Comparison of ENCODE assay signal across 19 mouse cellular contexts in the genomic region with DNA sequence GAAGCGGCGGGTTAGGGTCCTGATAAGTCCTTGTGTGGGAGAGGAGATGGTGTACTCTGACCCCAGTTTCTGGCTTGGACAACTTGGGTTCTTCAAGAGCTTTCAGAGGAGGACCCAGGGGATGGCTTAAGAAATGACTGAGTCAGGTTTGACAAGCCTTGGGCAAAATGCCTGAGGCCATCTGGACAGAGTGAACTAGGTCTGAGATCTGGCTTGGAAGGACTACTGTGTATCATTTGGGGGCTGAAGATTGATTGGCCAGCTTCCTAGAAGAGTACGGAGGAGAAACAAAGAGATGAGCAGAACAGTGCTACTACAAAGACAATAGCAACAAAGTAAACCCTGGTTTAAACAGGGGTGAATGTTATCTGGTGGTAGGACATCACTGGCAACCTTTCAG. TPM values are rescaled to one million over a fixed set of nuclear protein-coding genes. Genes with fewer than 3 reads are reported as not detected.
DNase-seq lines count a peak whose midpoint lies in the region; ATAC-seq and TF ChIP-seq lines count a peak whose summit lies in the region.
"Had no signal": no experiment of that assay in that cellular context is flagged by ENCODE, and none has a peak within 500 bp of the region (broad histone marks: within the 10 kb centered on the region; RNA-seq: fewer than 3 reads in every experiment).

No protein-coding gene starts in this region.

- H3K4me3 ChIP-seq in heart, embryonic 10.5 days, result no peak overlapping the region
- H3K4me3 ChIP-seq in midbrain, postnatal 0 days (ENCODE audit: low read depth, low read length), result no peak overlapping the region
- H3K4me3 ChIP-seq in midbrain, embryonic 16.5 days (ENCODE audit: low read depth, low read length), result no peak overlapping the region
- H3K4me3 ChIP-seq: embryonic facial prominence, embryonic 12.5 days; forebrain, embryonic 13.5 days; liver, embryonic 12.5 days had no signal

- H3K36me3 ChIP-seq in heart, embryonic 10.5 days, result peaks cover 31% of the 10 kb centered on the region
- peaks cover 6% of the 10 kb centered on the region; the same call in 1 of the 2 replicates for H3K36me3 ChIP-seq in midbrain, postnatal 0 days (ENCODE audit: insufficient read depth, low read length)
- peaks cover 5% of the 10 kb centered on the region; the same call in 1 of the 2 replicates for H3K36me3 ChIP-seq in midbrain, embryonic 16.5 days (ENCODE audit: control insufficient read depth, insufficient read depth, low read length)

- H3K27ac ChIP-seq in heart, embryonic 10.5 days, result no peak overlapping the region
- no peak overlapping the region for H3K27ac ChIP-seq in midbrain, postnatal 0 days (ENCODE audit: low read depth, low read length)
- no peak overlapping the region for H3K27ac ChIP-seq in midbrain, embryonic 16.5 days (ENCODE audit: low read length)
- H3K27ac ChIP-seq: forebrain, embryonic 13.5 days; liver, embryonic 12.5 days had no signal

- no peak overlapping the region for H3K9ac ChIP-seq in midbrain, postnatal 0 days (replicated peaks; ENCODE audit: low read length, poor library complexity, severe bottlenecking)
- H3K9ac ChIP-seq in midbrain, embryonic 16.5 days (ENCODE audit: low read depth, low read length), result no peak overlapping the region
- H3K9ac ChIP-seq: embryonic facial prominence, embryonic 12.5 days; liver, embryonic 12.5 days had no signal

- H3K4me1 ChIP-seq in heart, embryonic 10.5 days, result peaks cover 46% of the 10 kb centered on the region
- peaks cover 4% of the 10 kb centered on the region for H3K4me1 ChIP-seq in midbrain, postnatal 0 days (ENCODE audit: insufficient read depth, low read length)
- H3K4me1 ChIP-seq in midbrain, embryonic 16.5 days (ENCODE audit: control insufficient read depth, insufficient read depth, low read length), result peaks cover 19% of the 10 kb centered on the region

- intact Hi-C loops in heart, postnatal 14 days (cut with DNase I), result no loop called here

- DNase-seq in cerebellum, adult 11-12 months, result peak; percentile 54
- no peak for DNase-seq in cerebellum, adult 8-10 months
- DNase-seq in heart, postnatal 14 days, result peak; percentile 42 to 61
- no peak for DNase-seq in heart, embryonic 10.5 days (ENCODE audit: low spot score)
- peak; percentile 63 for DNase-seq in midbrain, postnatal 0 days (ENCODE audit: low spot score)
- no peak for DNase-seq in ovary, postnatal 36 days (ENCODE audit: low spot score)
- no peak for DNase-seq in thymus, postnatal 4 days
- DNase-seq: layer of hippocampus, postnatal 36 days; lung, postnatal 10 days; thymus, adult 18-20 months had no signal

- H3K27me3 ChIP-seq in heart, embryonic 10.5 days (ENCODE audit: insufficient read depth, poor library complexity, severe bottlenecking), result peaks cover 56% of the 10 kb centered on the region
- H3K27me3 ChIP-seq in midbrain, postnatal 0 days (ENCODE audit: insufficient read depth, low read length), result peaks cover 20% of the 10 kb centered on the region; the same call in 1 of the 2 replicates
- peaks cover 28% of the 10 kb centered on the region for H3K27me3 ChIP-seq in midbrain, embryonic 16.5 days (ENCODE audit: control insufficient read depth, insufficient read depth, low read depth, low read length)

- no peak for TF ChIP-seq CTCF in midbrain, postnatal 0 days (IDR thresholded peaks at IDR 0.05)

- H3K4me2 ChIP-seq in midbrain, postnatal 0 days (ENCODE audit: low read depth, low read length, poor library complexity, severe bottlenecking), result no peak overlapping the region
- H3K4me2 ChIP-seq in midbrain, embryonic 16.5 days (ENCODE audit: low read length), result no peak overlapping the region
- H3K4me2 ChIP-seq: forebrain, embryonic 13.5 days; liver, embryonic 12.5 days had no signal

- 83% methylated on average over 3 of the region's 3 CpGs for WGBS in heart, embryonic 10.5 days
- 91% methylated on average over 3 of the region's 3 CpGs for WGBS in midbrain, postnatal 0 days
- 90% methylated on average over 3 of the region's 3 CpGs for WGBS in midbrain, embryonic 16.5 days

- ATAC-seq in midbrain, postnatal 0 days (ENCODE audit: low FRiP score), result no peak
- no peak for ATAC-seq in midbrain, embryonic 16.5 days
- ATAC-seq: forebrain, embryonic 13.5 days; inflammation-experienced regulatory T-cells, adult 6 months; liver, embryonic 12.5 days had no signal

- no peaks in the 10 kb centered on the region for H3K9me3 ChIP-seq in heart, embryonic 10.5 days
- no peaks in the 10 kb centered on the region for H3K9me3 ChIP-seq in midbrain, postnatal 0 days (ENCODE audit: low read length)
- no peaks in the 10 kb centered on the region for H3K9me3 ChIP-seq in midbrain, embryonic 16.5 days (replicated peaks; ENCODE audit: control insufficient read depth, low read length, poor library complexity, severe bottlenecking)
- H3K9me3 ChIP-seq: embryonic facial prominence, embryonic 12.5 days; forebrain, embryonic 13.5 days; limb, embryonic 10.5 days; liver, embryonic 12.5 days; midbrain, embryonic 10.5 days had no signal

RNA-seq across cellular contexts. Expression of a gene that starts 1.7 kb away (rescaled TPM):
- not detected for total RNA-seq in heart, postnatal 14 days (2021)
- not detected in 2 replicates for polyA plus RNA-seq in heart, embryonic 10.5 days (2016; fragmentation: Nextera tagmentation; extraction: Ambion mirVana)
- total RNA-seq in midbrain, postnatal 0 days (2014; rRNA removed), result 2.4 TPM in 1 of 2 replicates, not detected in the other
- polyA plus RNA-seq in midbrain, postnatal 0 days (2015; fragmentation: Nextera tagmentation; extraction: Ambion mirVana), result not detected in 2 replicates
- 0.30 TPM in 1 of 2 replicates, not detected in the other for polyA plus RNA-seq in midbrain, embryonic 16.5 days (2015; fragmentation: Nextera tagmentation; extraction: Ambion mirVana)
- total RNA-seq: granulocyte monocyte progenitor cell, adult 5-6 weeks; heart, postnatal 25 days; layer of hippocampus, postnatal 36 days had no signal
- polyA plus RNA-seq: embryonic facial prominence, embryonic 12.5 days; forebrain, embryonic 13.5 days; inflammation-experienced regulatory T-cells, adult 6 months; limb, embryonic 10.5 days had no signal

RNA-seq across cellular contexts. Expression of a gene that starts 2.5 kb away (rescaled TPM):
- total RNA-seq in heart, postnatal 14 days (2021), result under 1 TPM; 0.61 to 0.74 TPM
- 0.63 and 1.0 TPM in 2 replicates for polyA plus RNA-seq in heart, embryonic 10.5 days (2016; fragmentation: Nextera tagmentation; extraction: Ambion mirVana)
- not detected in 2 replicates for total RNA-seq in midbrain, postnatal 0 days (2014; rRNA removed)
- not detected in 2 replicates for polyA plus RNA-seq in midbrain, postnatal 0 days (2015; fragmentation: Nextera tagmentation; extraction: Ambion mirVana)
- 0.12 and 0.15 TPM in 2 replicates for polyA plus RNA-seq in midbrain, embryonic 16.5 days (2015; fragmentation: Nextera tagmentation; extraction: Ambion mirVana)
- total RNA-seq: granulocyte monocyte progenitor cell, adult 5-6 weeks; layer of hippocampus, postnatal 36 days had no signal
- polyA plus RNA-seq: inflammation-experienced regulatory T-cells, adult 6 months had no signal

RNA-seq across cellular contexts. Expression of a gene that starts 4.6 kb away (rescaled TPM):
- total RNA-seq in heart, postnatal 14 days (2021), result 10 to 100 TPM; 49.3 to 50.0 TPM
- polyA plus RNA-seq in heart, embryonic 10.5 days (2016; fragmentation: Nextera tagmentation; extraction: Ambion mirVana), result 192 and 290 TPM in 2 replicates
- 159 and 204 TPM in 2 replicates for total RNA-seq in midbrain, postnatal 0 days (2014; rRNA removed)
- 210 and 213 TPM in 2 replicates for polyA plus RNA-seq in midbrain, postnatal 0 days (2015; fragmentation: Nextera tagmentation; extraction: Ambion mirVana)
- 312 and 341 TPM in 2 replicates for polyA plus RNA-seq in midbrain, embryonic 16.5 days (2015; fragmentation: Nextera tagmentation; extraction: Ambion mirVana)

RNA-seq across cellular contexts. Expression of a gene that starts 13.2 kb away (rescaled TPM):
- total RNA-seq in heart, postnatal 14 days (2021), result not detected
- polyA plus RNA-seq in heart, embryonic 10.5 days (2016; fragmentation: Nextera tagmentation; extraction: Ambion mirVana), result 0.18 and 0.39 TPM in 2 replicates
- not detected in 2 replicates for total RNA-seq in midbrain, postnatal 0 days (2014; rRNA removed)
- polyA plus RNA-seq in midbrain, postnatal 0 days (2015; fragmentation: Nextera tagmentation; extraction: Ambion mirVana), result 0.31 TPM in 1 of 2 replicates, not detected in the other
- polyA plus RNA-seq in midbrain, embryonic 16.5 days (2015; fragmentation: Nextera tagmentation; extraction: Ambion mirVana), result 0.26 and 0.31 TPM in 2 replicates
- total RNA-seq: granulocyte monocyte progenitor cell, adult 5-6 weeks; heart, postnatal 25 days had no signal
- polyA plus RNA-seq: inflammation-experienced regulatory T-cells, adult 6 months had no signal

RNA-seq across cellular contexts. Expression of a gene that starts 13.7 kb away (rescaled TPM):
- total RNA-seq in heart, postnatal 14 days (2021), result 10 to 100 TPM; 61.6 to 72.9 TPM
- 374 and 380 TPM in 2 replicates for polyA plus RNA-seq in heart, embryonic 10.5 days (2016; fragmentation: Nextera tagmentation; extraction: Ambion mirVana)
- 28.0 and 33.4 TPM in 2 replicates for total RNA-seq in midbrain, postnatal 0 days (2014; rRNA removed)
- polyA plus RNA-seq in midbrain, postnatal 0 days (2015; fragmentation: Nextera tagmentation; extraction: Ambion mirVana), result 40.0 and 41.9 TPM in 2 replicates
- polyA plus RNA-seq in midbrain, embryonic 16.5 days (2015; fragmentation: Nextera tagmentation; extraction: Ambion mirVana), result 51.2 and 54.7 TPM in 2 replicates

Comparison
In these comparisons a context has a peak if more than half of its experiments do, and no peak if none do; other contexts are left out.
1. DNase-seq: peak in cerebellum, adult 11-12 months (single experiment), heart, postnatal 14 days (2 of 2) and midbrain, postnatal 0 days (single experiment); none in cerebellum, adult 8-10 months (single experiment), heart, embryonic 10.5 days (single experiment), ovary, postnatal 36 days (single experiment) and thymus, postnatal 4 days (single experiment).